Mouse (Mus musculus): Measurements from ENCODE around the gene Snx10.

The Snx10 gene

DNA sequence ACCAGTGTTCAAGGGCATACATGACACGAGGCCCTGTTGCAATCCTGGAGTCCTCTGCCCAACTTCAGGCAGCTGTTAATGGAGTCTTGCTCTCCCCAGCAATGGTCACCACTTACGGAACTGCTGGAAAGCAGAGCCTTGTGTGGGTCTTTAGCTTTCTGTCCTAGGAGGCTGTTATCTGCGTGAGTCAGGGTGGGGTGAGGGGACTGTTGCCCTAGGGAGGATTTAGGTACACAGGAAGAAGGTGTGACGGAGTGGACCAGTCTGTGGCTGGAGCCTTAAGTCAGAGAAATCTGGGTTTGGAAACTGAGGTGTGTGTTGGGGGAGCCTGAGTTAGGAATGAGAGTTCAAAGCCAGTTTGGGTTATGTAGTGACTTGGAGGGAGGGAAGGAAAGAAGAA lies 49.4 kb downstream of the Snx10 start:
- in situ Hi-C loops (cut with MboI; ENCODE audit: low pct_unique_long_range_greater_than_20kb in 1 of 2, low sequenced_read_pairs in 2 of 2, unreplicated experiment in 1 of 2), result no loop called here

DNA sequence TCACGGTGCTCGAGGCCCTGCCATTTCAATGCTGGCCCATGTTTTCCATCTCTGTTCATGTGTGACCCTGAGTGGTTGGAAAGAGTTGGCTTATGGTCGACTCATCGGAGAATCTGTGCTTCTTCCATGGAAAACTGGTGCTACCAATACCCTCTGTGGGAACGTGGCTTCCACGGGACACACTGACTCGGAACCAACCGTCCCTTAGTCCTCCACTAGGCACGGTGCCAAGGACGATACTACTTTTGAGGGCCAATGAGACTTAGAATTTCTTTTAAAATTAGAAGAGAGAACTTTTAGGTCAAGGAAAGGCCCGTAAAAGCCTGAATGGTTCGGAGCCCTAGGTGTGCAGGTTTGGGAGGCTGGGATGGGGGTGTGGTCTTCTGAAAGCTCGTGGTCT lies 50.4 kb downstream of the Snx10 start:
- in situ Hi-C loops (cut with MboI; ENCODE audit: low pct_unique_long_range_greater_than_20kb in 1 of 2, low sequenced_read_pairs in 2 of 2, unreplicated experiment in 1 of 2), result no loop called here

DNA sequence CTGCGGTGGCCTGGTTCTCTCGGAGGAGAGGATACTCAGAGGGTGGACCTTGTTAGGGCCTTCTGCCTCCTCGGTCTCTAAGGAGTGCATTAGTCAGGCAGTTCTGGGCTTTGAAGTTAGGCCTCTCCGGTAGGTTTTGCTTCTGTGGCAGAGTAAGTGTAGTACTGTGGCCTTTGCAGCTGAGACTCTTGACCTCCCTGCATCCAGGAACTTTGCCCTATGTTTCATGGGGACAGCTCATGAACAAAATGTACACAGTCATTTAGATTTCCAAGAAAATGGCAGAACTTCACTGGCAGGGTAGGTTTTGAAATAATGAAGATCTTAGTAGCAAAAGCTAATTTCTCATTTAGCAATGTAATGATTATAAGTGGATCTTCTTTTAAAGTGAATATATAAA lies 54.7 kb downstream of the Snx10 start:
- in situ Hi-C loops (cut with MboI; ENCODE audit: low pct_unique_long_range_greater_than_20kb in 1 of 2, low sequenced_read_pairs in 2 of 2, unreplicated experiment in 1 of 2), result no loop called here

DNA sequence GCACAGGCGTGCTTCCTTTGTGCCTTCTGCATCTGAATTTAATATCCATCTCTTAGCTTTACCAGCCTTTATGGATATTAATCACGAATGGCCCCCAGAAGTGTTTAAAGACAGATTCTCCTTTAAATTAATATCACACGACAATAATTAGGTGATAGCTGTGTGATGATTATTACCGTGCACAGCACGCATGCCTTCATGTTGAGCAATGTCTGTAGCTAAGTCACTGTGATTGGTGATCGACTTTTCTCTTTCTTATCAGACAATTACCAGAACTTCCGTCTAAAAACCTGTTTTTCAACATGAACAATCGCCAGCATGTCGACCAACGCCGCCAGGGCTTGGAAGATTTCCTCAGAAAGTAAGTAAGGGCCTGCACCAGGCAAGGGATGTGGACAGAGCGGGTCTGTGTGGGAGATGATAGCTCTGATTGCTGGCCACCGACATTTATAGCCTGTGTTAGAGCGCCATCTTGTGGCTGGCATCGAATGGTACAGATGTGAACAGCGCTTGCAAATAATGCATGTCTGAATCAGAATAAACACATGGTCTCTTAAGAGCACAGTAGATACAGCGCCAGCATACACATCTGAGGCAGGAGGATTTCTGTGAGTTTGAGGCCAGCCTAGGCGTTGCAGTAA lies 56.5 kb downstream of the Snx10 start:
- in situ Hi-C loops (cut with MboI; ENCODE audit: low pct_unique_long_range_greater_than_20kb in 1 of 2, low sequenced_read_pairs in 2 of 2, unreplicated experiment in 1 of 2), result loop anchor here (5.0 to 10.0 kb wide), 4 partner anchors 73 to 375 kb away; no protein-coding TSS in a partner anchor

DNA sequence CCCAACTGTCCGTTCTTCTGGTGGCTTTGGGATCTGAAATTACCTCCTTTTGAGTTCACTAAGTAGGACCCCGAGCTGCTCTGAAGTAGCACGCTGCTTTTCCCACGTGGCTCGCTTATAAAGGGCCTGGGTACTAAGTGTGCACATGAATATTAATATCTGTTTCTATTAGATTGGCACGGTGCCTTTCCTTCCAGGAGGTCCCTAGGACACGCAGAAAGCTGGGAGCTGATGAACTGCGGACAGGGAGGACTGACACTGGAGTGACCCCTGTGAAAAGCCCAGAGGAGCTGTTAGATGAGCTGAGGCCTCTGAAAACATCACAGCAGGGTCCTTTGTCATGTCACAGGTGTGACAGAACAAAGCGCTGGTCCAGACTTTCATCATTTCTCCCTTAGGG lies 57.7 kb downstream of the Snx10 start:
- in situ Hi-C loops (cut with MboI; ENCODE audit: low pct_unique_long_range_greater_than_20kb in 1 of 2, low sequenced_read_pairs in 2 of 2, unreplicated experiment in 1 of 2), result loop anchor here (5.0 to 10.0 kb wide), 4 partner anchors 74 to 377 kb away; no protein-coding TSS in a partner anchor

DNA sequence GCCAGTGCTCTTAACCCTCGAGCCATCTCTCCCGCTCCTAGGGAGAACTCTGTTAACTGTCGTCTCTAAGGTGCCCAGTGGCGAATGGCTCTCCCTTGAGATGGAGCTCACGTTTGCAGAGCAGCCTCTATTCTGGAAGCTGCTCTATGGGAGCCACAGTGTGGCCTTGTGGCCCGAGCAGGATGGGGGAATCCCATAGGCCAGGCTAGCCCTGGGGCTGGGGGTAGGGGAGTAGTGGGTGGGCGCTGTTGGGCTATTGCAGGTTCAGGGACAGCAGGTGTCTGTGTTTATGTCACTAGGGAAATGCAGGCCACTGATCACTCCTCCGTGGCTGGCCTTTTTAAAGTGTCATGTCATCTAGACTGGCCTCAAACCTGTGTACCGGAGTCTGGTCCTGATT lies 58.4 kb downstream of the Snx10 start:
- in situ Hi-C loops (cut with MboI; ENCODE audit: low pct_unique_long_range_greater_than_20kb in 1 of 2, low sequenced_read_pairs in 2 of 2, unreplicated experiment in 1 of 2), result loop anchor here (5.0 to 10.0 kb wide), 4 partner anchors 75 to 377 kb away; no protein-coding TSS in a partner anchor

DNA sequence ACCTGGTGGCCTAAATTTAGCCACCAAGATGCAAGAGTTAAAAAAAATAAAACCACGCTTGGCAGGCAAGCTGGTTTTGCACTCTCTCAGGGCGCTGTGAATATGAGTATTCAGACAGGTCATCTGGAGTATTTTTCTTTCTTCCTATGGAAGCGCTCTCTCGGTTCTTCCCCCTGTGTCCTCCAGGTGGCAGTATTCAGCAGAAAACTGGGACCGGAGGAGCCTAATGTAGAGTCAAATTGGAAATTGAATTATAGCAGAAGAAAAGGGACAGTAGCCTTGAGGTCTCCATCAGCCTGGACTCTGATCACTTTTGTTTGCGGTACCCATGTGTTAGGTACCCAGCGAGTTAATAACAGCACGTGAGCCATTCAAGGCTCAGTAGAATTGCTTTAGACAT lies 62.3 kb downstream of the Snx10 start:
- in situ Hi-C loops (cut with MboI; ENCODE audit: low pct_unique_long_range_greater_than_20kb in 1 of 2, low sequenced_read_pairs in 2 of 2, unreplicated experiment in 1 of 2), result loop anchor here (10.0 kb wide), 2 partner anchors 211 to 381 kb away; no protein-coding TSS in a partner anchor

DNA sequence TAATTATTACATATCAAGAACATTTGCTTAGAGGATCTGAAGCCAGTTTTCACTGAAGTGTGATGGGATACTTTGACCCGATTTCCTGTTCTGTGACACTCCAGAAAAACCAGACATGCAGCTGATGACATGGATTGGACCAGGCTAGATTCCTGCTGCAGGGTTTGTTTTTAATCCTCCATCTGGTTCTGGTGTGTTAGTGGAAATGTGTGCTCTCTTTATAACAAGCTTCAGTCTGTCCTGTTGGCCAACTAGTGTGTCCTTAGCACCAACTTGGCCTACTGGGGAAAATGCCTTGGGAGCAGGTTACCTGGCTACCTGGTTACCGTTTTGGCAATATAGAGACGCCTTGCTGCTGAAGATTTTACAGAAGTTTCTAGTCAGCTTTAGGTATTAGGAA lies 63.6 kb downstream of the Snx10 start:
- in situ Hi-C loops (cut with MboI; ENCODE audit: low pct_unique_long_range_greater_than_20kb in 1 of 2, low sequenced_read_pairs in 2 of 2, unreplicated experiment in 1 of 2), result loop anchor here (10.0 kb wide), 2 partner anchors 212 to 382 kb away; no protein-coding TSS in a partner anchor

DNA sequence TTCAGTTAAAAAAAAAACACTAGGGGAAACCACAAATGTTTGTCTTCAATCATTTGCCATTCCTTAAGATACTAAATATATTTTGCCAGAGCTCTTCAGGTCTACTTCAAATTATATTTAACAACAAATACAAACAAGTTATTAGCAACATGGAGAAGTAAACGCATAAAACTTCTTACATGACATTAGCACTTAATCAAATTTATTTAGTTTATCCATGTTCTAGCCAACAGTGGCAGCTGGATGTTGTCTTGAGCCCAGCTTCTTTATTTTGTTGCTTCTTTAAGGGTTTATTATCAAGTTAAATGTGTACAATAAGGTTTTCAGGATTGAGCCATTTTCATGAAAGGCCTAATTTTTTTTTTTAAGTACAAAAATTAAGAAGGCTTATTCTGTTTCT lies 67.6 kb downstream of the Snx10 start:
- in situ Hi-C loops (cut with MboI; ENCODE audit: low pct_unique_long_range_greater_than_20kb in 1 of 2, low sequenced_read_pairs in 2 of 2, unreplicated experiment in 1 of 2), result loop anchor here in 1 of 2 experiments (10.0 kb wide), 1 partner anchor 444 kb away; no protein-coding TSS in a partner anchor

DNA sequence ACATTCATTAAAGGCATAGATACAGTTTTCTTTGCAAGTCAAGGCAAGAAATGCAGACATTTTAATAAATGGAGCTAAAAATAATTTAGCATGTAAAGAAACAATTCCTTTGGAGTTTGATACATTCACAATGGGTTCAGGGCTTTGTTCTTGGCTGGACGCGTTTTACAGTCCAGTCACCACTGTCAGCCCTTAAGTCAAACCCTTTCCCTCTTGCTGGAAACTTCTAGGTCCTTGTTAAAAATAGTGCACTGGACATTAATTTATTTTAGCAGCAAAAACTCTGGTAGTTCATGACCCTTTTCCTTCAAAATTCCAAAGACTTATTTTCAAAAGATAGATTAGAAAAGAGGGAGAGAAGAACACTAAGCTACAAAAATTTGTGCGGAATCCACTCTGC lies 68.1 kb downstream of the Snx10 start:
- in situ Hi-C loops (cut with MboI; ENCODE audit: low pct_unique_long_range_greater_than_20kb in 1 of 2, low sequenced_read_pairs in 2 of 2, unreplicated experiment in 1 of 2), result loop anchor here in 1 of 2 experiments (10.0 kb wide), 1 partner anchor 443 kb away; no protein-coding TSS in a partner anchor

DNA sequence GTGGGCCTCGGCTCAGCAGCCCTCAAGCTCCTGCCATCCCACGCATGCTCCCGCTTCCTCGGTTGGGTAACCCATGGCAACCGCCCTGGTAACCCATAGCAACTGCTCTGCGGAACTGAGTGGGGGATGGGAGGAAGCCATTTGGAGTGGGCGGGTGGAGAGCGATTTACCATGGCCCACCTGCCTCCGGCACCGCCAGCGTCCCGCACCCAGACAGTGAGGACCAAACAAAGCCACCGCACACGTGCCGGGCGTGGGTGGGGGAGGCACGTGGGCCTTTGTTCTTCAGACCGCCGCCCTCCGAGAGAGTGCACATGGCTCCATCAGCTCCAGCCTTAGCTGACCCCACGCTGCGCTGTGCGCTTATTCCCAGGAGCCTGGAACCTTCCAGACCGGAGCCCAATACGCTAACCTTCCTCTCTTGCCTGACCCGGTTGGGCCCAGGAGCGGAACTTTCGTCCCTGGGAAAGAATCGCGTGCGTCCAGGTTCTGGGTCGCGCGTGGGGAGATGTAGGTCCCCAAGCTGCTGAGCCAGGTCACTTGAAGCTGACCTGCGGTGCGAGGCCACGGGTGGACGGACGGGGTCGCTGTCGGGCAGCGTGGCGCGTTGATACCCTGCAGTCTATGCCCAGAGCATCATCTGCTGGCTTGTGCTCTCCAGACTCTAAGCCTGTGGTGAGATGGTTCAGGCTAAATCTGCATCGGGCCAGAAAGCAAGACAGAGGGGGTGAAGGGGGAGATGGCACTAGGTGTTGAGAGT lies 68.8 kb downstream of the Snx10 start:
- in situ Hi-C loops (cut with MboI; ENCODE audit: low pct_unique_long_range_greater_than_20kb in 1 of 2, low sequenced_read_pairs in 2 of 2, unreplicated experiment in 1 of 2), result loop anchor here in 1 of 2 experiments (10.0 kb wide), 1 partner anchor 442 kb away; no protein-coding TSS in a partner anchor

DNA sequence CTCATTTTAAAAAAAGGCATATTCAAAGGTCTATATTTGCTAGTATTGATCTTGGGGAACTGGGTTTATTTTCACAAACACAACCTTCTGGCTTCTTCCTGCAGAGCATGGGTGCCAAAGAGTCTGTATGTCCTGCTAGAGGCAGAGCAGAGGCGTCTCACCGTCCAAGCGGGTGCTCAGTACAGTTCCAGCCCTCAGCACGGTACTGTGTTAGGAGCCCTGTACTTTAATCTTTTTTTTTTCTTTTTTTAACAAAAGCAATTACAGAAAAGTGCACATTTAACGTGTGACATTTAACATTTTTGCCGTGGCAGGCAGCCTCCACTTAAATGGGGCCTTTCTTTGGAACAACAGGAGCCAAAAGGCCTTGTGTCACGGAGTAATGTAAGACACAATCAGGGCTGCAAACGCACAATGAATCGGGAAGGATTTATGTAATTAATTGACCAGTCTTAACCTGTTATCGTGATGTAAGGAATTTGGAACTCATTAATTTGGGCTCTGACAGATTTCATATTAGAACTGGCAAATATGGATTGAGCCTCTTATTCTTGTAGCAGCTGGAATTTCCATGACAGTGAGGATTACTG lies 69.8 kb downstream of the Snx10 start:
- in situ Hi-C loops (cut with MboI; ENCODE audit: low pct_unique_long_range_greater_than_20kb in 1 of 2, low sequenced_read_pairs in 2 of 2, unreplicated experiment in 1 of 2), result loop anchor here in 1 of 2 experiments (10.0 kb wide), 1 partner anchor 441 kb away; no protein-coding TSS in a partner anchor

DNA sequence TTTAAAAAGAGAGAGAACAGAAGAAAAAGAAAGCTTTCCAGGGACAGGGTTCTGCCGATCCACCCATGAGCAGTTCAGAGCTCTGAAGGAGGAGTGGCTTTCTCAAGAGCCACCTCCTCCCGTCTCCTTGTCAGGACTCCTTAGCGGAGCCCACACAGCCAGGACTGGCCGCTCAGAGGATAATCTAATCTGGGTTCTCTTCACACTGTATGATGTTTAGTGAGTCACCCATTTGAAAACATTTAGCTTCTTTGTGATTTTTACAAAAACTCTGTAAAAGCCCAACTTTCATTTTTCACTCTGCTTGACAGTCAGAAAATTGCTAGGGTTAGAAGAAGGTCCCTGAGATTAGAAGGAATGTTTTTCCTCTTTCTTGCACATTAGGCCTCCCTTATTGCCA lies 70.8 kb downstream of the Snx10 start:
- in situ Hi-C loops (cut with MboI; ENCODE audit: low pct_unique_long_range_greater_than_20kb in 1 of 2, low sequenced_read_pairs in 2 of 2, unreplicated experiment in 1 of 2), result loop anchor here in 1 of 2 experiments (10.0 kb wide), 1 partner anchor 440 kb away; no protein-coding TSS in a partner anchor

DNA sequence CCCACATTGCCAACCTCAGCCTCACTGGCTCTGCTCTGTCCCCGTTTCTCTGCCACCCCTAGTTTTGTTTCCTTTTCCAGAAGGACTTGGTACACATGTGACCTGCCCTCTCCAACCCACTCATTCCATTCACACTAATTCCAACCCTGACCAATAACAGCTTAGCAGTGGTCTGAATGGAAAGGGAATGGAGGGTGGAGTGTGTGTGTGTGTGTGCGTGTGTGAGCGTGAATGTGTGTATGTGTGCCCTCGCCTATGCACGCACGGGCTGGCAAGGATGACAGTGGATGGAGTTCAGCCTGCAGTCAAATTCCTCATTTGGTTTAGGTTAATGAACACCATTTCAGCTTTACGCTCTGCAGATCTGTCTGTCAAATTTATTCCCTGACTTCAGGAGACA lies 74.4 kb downstream of the Snx10 start:
- in situ Hi-C loops (cut with MboI; ENCODE audit: low pct_unique_long_range_greater_than_20kb in 1 of 2, low sequenced_read_pairs in 2 of 2, unreplicated experiment in 1 of 2), result loop anchor here in 1 of 2 experiments (5.0 to 10.0 kb wide), 2 partner anchors 437 to 624 kb away; partner anchors contain the start of gene Hoxa7

DNA sequence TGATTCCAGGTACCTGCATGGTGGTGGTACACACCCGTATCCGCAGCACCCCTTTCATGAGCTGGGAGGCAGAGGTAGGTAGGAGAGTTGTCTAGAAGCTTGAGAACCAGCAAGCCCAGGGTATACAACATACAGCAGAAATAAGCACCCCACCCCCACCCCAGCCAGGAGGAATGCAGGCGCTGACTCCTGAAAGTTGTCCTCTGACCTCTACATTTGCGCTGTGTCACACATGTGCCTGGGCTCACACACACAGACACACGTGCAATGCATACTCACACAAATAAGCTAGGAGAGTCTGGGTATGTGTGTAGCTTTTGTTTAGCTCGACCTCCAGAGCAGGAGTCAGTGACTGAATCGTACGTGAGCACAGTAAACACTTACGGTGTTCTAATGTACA lies 76.7 kb downstream of the Snx10 start:
- in situ Hi-C loops (cut with MboI; ENCODE audit: low pct_unique_long_range_greater_than_20kb in 1 of 2, low sequenced_read_pairs in 2 of 2, unreplicated experiment in 1 of 2), result loop anchor here in 1 of 2 experiments (25.0 kb wide), 1 partner anchor 437 kb away; no protein-coding TSS in a partner anchor

DNA sequence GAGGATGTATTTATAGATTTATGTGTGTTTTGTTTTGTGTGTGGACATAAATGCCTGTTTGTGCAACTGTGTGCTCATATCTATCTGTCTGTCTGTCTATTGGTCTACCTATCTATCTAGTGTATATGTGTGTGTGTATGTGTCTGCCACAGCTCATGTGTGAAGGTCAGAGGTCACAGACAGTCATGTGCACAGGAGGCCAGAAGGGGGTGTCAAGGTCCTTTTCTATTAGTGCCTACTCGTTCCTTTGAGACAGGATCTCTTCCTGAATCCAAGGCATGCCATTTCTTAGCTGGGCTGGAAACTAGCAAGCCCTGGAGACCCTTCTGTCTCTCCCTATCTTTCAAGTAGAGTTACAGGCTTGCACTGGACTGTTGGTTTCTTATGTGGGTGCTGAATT lies 78.6 kb downstream of the Snx10 start:
- in situ Hi-C loops (cut with MboI; ENCODE audit: low pct_unique_long_range_greater_than_20kb in 1 of 2, low sequenced_read_pairs in 2 of 2, unreplicated experiment in 1 of 2), result loop anchor here in 1 of 2 experiments (25.0 kb wide), 1 partner anchor 435 kb away; no protein-coding TSS in a partner anchor

DNA sequence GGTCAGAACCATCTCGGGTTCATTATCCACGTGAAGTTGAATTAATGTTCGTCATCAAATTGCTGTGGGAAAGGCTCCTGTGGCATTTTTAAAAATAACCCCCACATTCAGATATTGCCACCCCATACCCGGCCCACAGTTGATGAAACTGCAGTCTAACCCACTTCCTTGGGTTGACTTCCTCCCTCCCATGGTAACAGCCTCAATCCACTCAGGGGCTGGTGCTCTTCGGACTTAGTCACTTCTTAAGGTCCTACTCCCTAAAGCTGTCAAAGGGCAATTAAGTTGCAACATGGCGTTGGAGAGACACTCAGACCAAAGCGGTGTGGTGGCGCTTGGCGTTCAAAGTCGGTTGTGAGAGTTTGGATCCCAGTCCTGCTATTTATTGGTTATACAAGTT lies 80.0 kb downstream of the Snx10 start:
- in situ Hi-C loops (cut with MboI; ENCODE audit: low pct_unique_long_range_greater_than_20kb in 1 of 2, low sequenced_read_pairs in 2 of 2, unreplicated experiment in 1 of 2), result loop anchor here in 1 of 2 experiments (25.0 kb wide), 1 partner anchor 434 kb away; no protein-coding TSS in a partner anchor

DNA sequence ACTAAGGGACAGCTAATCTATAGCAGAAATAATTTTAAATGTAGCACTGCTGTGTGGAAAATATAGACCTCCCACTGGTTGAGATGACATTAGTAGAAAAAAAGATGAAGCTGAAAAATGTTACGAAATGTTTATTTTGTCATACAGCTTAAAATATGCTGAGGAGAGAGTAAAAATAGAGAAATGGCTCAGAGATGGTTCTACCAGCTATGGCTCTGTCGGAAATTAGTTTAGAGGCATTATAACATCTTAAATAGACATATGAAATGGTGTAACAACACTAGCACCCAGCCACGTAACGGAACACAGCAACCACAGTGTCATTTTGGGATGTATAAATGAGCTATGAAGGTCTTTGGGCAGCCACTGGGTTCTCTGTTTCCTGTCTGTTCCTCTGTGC lies 82.5 kb downstream of the Snx10 start:
- in situ Hi-C loops (cut with MboI; ENCODE audit: low pct_unique_long_range_greater_than_20kb in 1 of 2, low sequenced_read_pairs in 2 of 2, unreplicated experiment in 1 of 2), result loop anchor here in 1 of 2 experiments (25.0 kb wide), 1 partner anchor 431 kb away; no protein-coding TSS in a partner anchor

Data from mouse embryonic stem cell (cell line).